In the genomic region with DNA sequence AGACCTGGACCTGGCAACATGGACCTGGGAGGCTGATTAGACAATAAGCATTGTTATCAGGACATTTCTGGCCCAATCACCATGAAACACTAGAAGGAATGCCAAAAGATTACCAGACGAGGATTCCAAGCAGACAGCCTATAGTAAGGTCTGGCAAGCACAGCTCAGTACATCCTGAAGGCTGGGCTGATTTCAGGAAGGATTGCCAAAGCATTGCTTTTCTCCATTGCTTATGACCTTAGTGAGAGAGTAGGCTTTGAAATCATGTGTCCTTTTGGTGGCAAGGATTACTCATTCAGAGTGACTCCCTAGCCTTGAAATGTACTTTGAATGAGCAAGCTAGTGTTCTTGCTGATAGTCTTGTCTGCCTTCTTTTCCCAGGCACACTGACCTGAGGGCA, we compare ENCODE assay signal across 13 mouse cellular contexts.
"Had no signal": no experiment of that assay in that cellular context is flagged by ENCODE, and none has a peak within 500 bp of the region (broad histone marks: within the 10 kb centered on the region; RNA-seq: fewer than 3 reads in every experiment).

No protein-coding gene starts in this region.

- DNase-seq: kidney, postnatal 25 days; layer of hippocampus, adult 9-11 months; liver, embryonic 13.5 days; lung, adult 2 months; lung, postnatal 14 days; lung, postnatal 4 days; midbrain, embryonic 14.5 days; right cerebral cortex, adult 18-20 months; right cerebral cortex, postnatal 14 days; right cerebral cortex, postnatal 4 days; thymus, adult 2 months; thymus, postnatal 14 days; thymus, postnatal 4 days had no signal
